Mouse (Mus musculus): ENCODE data around the gene Smchd1. TPM values are rescaled to one million over a fixed set of nuclear protein-coding genes. Genes with fewer than 3 reads are reported as not detected.
"Not testable (repeated sequence)": the region's sequence is repeated elsewhere in the genome, so short reads cannot be mapped to it uniquely, and the experiment has no call there.

The Smchd1 gene
- polyA plus RNA-seq, 1 experiment from 2014 or later = 76.1 TPM

GRCm38 (mm10) chr17:71336421-71336820 lies 138.7 kb downstream of the Smchd1 start:
- Histone ChIP-seq H3K9me3 (ENCODE audit: control insufficient read depth, low read length) (no peaks in the 10 kb centered on the region), H3K4me1 (ENCODE audit: control insufficient read depth, insufficient read depth, low read length) (no peaks in the 10 kb centered on the region), H3K27ac (ENCODE audit: low read depth, low read length) (no peak overlapping the region), H3K27me3 (ENCODE audit: control insufficient read depth, insufficient read depth, low read length) (no peaks in the 10 kb centered on the region), H3K4me3 (ENCODE audit: low read depth, low read length) (no peak overlapping the region), H3K9ac (ENCODE audit: low read length) (no peak overlapping the region), H3K4me2 (no peak overlapping the region), H3K36me3 (ENCODE audit: control insufficient read depth, insufficient read depth, low read length) (no peaks in the 10 kb centered on the region)
- WGBS = 83% methylated on average over 8 of the region's 8 CpGs
- no peak for ATAC-seq (ENCODE audit: low FRiP score)
- DNase-seq (ENCODE audit: low spot score, missing footprints) = peak; percentile 37

DNA sequence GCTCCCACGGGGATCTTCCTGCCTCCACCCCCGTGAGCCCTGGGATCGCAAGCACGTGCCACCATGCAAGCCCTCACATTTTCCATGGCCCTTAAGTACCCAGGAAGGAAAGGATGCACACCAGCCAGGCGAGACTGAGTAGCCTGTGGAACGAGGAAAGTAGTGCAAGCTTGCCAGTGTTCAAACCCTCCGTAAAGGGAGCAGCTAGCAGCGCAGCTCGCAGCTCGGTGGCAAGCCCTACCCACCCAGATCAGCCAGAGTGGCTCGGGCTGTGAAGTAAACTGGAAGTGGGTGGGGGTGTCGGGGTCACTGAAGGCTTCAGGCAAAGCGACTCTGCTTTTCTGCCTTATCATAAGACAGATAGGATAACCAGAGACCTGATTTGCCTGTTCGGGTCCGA lies 142.8 kb downstream of the Smchd1 start:
- H3K27me3 ChIP-seq (ENCODE audit: control insufficient read depth, insufficient read depth, low read length) = no peaks in the 10 kb centered on the region
- H3K4me1 ChIP-seq (ENCODE audit: control insufficient read depth, insufficient read depth, low read length) = no peaks in the 10 kb centered on the region
- no peak overlapping the region for H3K27ac ChIP-seq (ENCODE audit: low read depth, low read length)
- no peak overlapping the region for H3K4me3 ChIP-seq (ENCODE audit: low read depth, low read length)
- ATAC-seq (ENCODE audit: low FRiP score) (no peak), DNase-seq (ENCODE audit: low spot score, missing footprints) (peak; percentile 54)
- no peaks in the 10 kb centered on the region for H3K9me3 ChIP-seq (ENCODE audit: control insufficient read depth, low read length)
- WGBS = 79% methylated on average over 15 of the region's 15 CpGs
- H3K4me2 ChIP-seq = no peak overlapping the region
- no peaks in the 10 kb centered on the region for H3K36me3 ChIP-seq (ENCODE audit: control insufficient read depth, insufficient read depth, low read length)
- H3K9ac ChIP-seq (ENCODE audit: low read length) = no peak overlapping the region

DNA sequence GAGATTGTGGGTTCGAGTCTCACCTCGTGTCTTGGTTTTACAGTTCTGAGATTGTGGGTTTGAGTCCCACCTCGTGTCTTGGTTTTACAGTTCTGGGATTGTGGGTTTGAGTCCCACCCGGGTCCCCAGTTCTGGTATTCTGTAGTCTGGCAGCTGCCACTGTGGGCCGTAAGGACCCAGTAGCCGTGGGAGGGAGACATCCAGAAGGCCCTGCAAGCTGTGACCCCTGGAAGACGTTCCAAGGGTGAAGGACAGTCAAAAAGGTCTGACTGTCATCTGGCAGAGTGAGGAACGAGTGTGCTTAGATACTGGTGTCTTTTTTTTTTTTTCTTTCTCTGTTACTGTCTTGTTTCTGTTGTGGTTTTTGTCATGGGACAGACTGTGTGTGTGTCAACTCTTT lies 154.4 kb downstream of the Smchd1 start:
- not testable (repeated sequence) for H3K9me3 ChIP-seq (ENCODE audit: control insufficient read depth, low read length); H3K4me2 ChIP-seq; H3K27me3 ChIP-seq (ENCODE audit: control insufficient read depth, insufficient read depth, low read length); H3K27ac ChIP-seq (ENCODE audit: low read depth, low read length); H3K4me3 ChIP-seq (ENCODE audit: low read depth, low read length); H3K36me3 ChIP-seq (ENCODE audit: control insufficient read depth, insufficient read depth, low read length); ATAC-seq (ENCODE audit: low FRiP score); H3K4me1 ChIP-seq (ENCODE audit: control insufficient read depth, insufficient read depth, low read length); H3K9ac ChIP-seq (ENCODE audit: low read length)
- WGBS = 90% methylated on average over 8 of the region's 8 CpGs
- peak; percentile 68 for DNase-seq (ENCODE audit: low spot score, missing footprints)

DNA sequence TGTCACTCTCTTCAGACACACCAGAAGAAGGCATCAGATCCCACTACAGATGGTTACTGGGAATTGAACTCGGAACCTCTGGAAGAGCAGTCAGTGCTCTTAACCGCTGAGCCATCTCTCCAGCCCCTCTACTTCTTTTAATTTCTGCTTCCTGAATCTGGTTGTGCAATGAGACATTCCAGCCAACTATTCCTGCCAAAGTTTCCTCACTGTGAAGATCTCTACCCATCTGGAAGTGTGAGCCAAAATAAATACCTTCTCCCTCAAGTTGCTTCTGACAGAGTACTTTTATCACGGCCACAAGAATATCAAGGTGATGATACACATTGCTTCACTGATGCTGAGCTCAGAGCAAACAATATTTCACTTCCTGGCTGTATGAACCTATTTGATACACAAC lies 155.8 kb downstream of the Smchd1 start:
- no peak for ATAC-seq (ENCODE audit: low FRiP score)
- H3K36me3 ChIP-seq (ENCODE audit: control insufficient read depth, insufficient read depth, low read length) = no peaks in the 10 kb centered on the region
- no peak overlapping the region for H3K9ac ChIP-seq (ENCODE audit: low read length)
- peak; percentile 53 for DNase-seq (ENCODE audit: low spot score, missing footprints)
- no peaks in the 10 kb centered on the region for H3K27me3 ChIP-seq (ENCODE audit: control insufficient read depth, insufficient read depth, low read length)
- no peaks in the 10 kb centered on the region for H3K9me3 ChIP-seq (ENCODE audit: control insufficient read depth, low read length)
- H3K4me1 ChIP-seq (ENCODE audit: control insufficient read depth, insufficient read depth, low read length) = no peaks in the 10 kb centered on the region
- no peak overlapping the region for H3K27ac ChIP-seq (ENCODE audit: low read depth, low read length)
- H3K4me2 ChIP-seq = no peak overlapping the region
- WGBS = 95% methylated on average over 3 of the region's 3 CpGs
- H3K4me3 ChIP-seq (ENCODE audit: low read depth, low read length) = no peak overlapping the region

- Histone ChIP-seq H3K4me2 (no peak overlapping the region), H3K9ac (ENCODE audit: low read length) (no peak overlapping the region), H3K27ac (ENCODE audit: low read depth, low read length) (no peak overlapping the region), H3K36me3 (ENCODE audit: control insufficient read depth, insufficient read depth, low read length) (no peaks in the 10 kb centered on the region), H3K4me3 (ENCODE audit: low read depth, low read length) (no peak overlapping the region), H3K4me1 (ENCODE audit: control insufficient read depth, insufficient read depth, low read length) (no peaks in the 10 kb centered on the region), H3K27me3 (ENCODE audit: control insufficient read depth, insufficient read depth, low read length) (no peaks in the 10 kb centered on the region), H3K9me3 (ENCODE audit: control insufficient read depth, low read length) (no peaks in the 10 kb centered on the region)
- WGBS = 92% methylated on average over 4 of the region's 4 CpGs
- DNase-seq (ENCODE audit: low spot score, missing footprints) (peak; percentile 51), ATAC-seq (ENCODE audit: low FRiP score) (no peak)
Measured at GRCm38 (mm10) chr17:71317571-71317970, 157.6 kb downstream of the Smchd1 start.

DNA sequence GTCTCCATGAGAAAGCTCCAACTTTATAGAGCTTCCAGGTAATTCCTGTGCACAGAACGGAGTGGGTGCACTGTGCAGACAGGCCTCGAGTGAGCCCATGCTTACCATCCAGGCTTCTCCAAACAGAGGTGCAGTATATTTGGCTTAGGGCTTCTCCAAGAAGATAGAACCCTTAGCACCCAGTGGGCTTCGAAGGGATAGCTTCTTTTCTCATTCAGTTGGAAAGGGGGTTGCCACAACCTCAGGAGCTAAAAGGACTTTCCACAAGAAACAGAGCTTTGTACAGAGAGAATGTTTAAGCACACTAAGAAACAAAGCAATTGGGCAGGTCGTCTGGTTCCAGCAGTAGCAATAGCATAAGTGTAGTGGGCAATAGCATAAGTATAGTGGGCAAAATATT lies 160.8 kb downstream of the Smchd1 start:
- WGBS = 72% methylated on average over 4 of the region's 4 CpGs
- H3K27ac ChIP-seq (ENCODE audit: low read depth, low read length) = no peak overlapping the region
- H3K9me3 ChIP-seq (ENCODE audit: control insufficient read depth, low read length) = no peaks in the 10 kb centered on the region
- no peaks in the 10 kb centered on the region for H3K27me3 ChIP-seq (ENCODE audit: control insufficient read depth, insufficient read depth, low read length)
- no peak overlapping the region for H3K4me2 ChIP-seq
- DNase-seq (ENCODE audit: low spot score, missing footprints) (peak; percentile 75), ATAC-seq (ENCODE audit: low FRiP score) (no peak)
- no peaks in the 10 kb centered on the region for H3K36me3 ChIP-seq (ENCODE audit: control insufficient read depth, insufficient read depth, low read length)
- no peak overlapping the region for H3K9ac ChIP-seq (ENCODE audit: low read length)
- H3K4me3 ChIP-seq (ENCODE audit: low read depth, low read length) = no peak overlapping the region
- peaks cover 10% of the 10 kb centered on the region for H3K4me1 ChIP-seq (ENCODE audit: control insufficient read depth, insufficient read depth, low read length)

GRCm38 (mm10) chr17:71311340-71312171 lies 163.6 kb downstream of the Smchd1 start, which contains the start of gene Emilin2:
Emilin2 (minus strand) TSS chr17:71311978.
- H3K4me1 ChIP-seq (ENCODE audit: control insufficient read depth, insufficient read depth, low read length) = peaks cover 16% of the 10 kb centered on the region
- no peaks in the 10 kb centered on the region for H3K9me3 ChIP-seq (ENCODE audit: control insufficient read depth, low read length)
- no peaks in the 10 kb centered on the region for H3K27me3 ChIP-seq (ENCODE audit: control insufficient read depth, insufficient read depth, low read length)
- H3K9ac ChIP-seq (ENCODE audit: low read length) = peak within 1 kb of the TSS; percentile 69
- H3K4me3 ChIP-seq (ENCODE audit: low read depth, low read length) = peak within 1 kb of the TSS; percentile 62
- peak; percentile 96 for DNase-seq (ENCODE audit: low spot score, missing footprints)
- ATAC-seq (ENCODE audit: low FRiP score) = no peak; the same call in 1 of the 2 replicates
- no peaks in the 10 kb centered on the region for H3K36me3 ChIP-seq (ENCODE audit: control insufficient read depth, insufficient read depth, low read length)
- H3K4me2 ChIP-seq = peak within 1 kb of the TSS; percentile 100
- no peak within 1 kb of the TSS for H3K27ac ChIP-seq (ENCODE audit: low read depth, low read length)
- WGBS = 9% methylated on average over 20 of the region's 20 CpGs

DNA sequence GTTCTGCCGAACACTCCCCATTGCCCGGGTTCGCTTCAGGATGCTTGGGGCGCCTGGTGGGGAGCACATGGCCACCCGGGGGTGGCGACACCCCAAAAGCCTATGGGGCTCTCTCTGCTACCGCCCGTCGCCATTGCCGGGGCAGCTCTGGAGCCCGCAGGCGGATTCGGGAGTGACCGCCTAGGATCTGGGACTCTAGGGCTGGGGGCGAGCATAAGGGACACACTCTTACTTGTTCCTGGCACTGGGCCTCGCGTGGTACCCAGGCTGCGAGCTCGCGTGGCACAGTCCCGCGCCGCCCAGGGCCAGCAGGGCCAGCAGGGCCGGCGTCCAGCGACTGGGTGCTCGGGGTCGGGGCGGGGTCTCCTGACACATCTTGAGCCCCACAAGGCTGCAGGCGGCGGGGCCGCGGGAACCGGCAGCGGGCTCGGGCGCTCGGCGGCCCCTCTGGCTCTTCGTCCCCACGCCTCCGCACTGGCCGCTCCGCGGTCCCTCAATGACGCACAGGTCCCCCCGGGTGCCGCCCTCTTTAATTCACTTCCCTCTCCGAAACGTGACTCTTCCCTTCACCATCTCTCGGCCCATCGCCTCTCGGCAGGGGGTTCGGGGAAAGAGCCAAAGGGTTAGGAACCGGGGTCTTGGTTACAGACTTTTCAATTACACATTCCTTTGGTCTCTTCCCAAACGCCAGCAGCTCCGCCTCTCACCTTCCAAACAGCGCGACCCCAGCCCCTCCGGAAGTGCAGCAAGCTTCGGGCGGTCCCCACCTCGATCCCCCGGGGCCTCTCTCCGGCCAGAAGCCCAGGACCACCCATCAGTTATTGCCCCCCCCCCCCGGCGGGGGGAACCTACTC lies 164.4 kb downstream of the Smchd1 start:
- peak overlapping the region; percentile 100 for H3K4me2 ChIP-seq
- H3K36me3 ChIP-seq (ENCODE audit: control insufficient read depth, insufficient read depth, low read length) = no peaks in the 10 kb centered on the region
- H3K27me3 ChIP-seq (ENCODE audit: control insufficient read depth, insufficient read depth, low read length) = no peaks in the 10 kb centered on the region
- under 1% methylated on average over 64 of the region's 67 CpGs for WGBS
- peak overlapping the region; percentile 69 for H3K9ac ChIP-seq (ENCODE audit: low read length)
- H3K4me1 ChIP-seq (ENCODE audit: control insufficient read depth, insufficient read depth, low read length) = peaks cover 16% of the 10 kb centered on the region
- H3K4me3 ChIP-seq (ENCODE audit: low read depth, low read length) = peak overlapping the region; percentile 62
- no peaks in the 10 kb centered on the region for H3K9me3 ChIP-seq (ENCODE audit: control insufficient read depth, low read length)
- DNase-seq (ENCODE audit: low spot score, missing footprints) = peak; percentile 96
- peak; percentile 62 for ATAC-seq (ENCODE audit: low FRiP score)
- H3K27ac ChIP-seq (ENCODE audit: low read depth, low read length) = no peak overlapping the region
